In the genomic region with DNA sequence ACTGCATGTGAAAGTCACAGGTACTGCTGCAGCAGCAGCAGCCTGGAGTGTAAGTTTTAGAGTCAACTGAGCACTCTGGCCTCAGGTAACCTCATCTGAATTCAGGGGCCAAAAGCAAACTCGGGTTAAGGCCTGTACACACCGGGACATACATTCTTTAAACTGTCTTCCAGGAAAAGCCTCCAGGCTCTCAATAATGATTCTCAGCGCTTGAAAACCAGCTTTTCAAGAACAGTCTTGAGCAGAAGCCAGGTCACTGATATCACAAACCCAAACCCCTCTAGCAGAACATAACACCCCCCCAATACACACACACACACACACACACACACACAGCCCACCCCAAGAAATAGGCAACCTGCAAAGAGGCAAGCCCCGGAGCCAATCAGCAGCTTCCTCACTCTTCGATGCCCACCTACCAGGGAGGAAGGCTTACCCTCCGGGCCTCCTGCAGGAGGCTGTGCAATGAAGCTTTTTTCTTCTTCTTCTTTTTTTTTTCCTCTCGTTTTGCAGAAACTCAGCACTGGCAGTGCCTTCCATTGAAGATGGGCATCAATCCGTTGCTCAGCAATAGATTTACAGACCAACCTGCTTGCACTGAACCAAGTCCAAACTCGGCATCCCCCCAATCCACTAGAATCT, we compare ENCODE assay signal across 10 mouse cellular contexts. TPM values are rescaled to one million over a fixed set of nuclear protein-coding genes. Genes with fewer than 3 reads are reported as not detected.
DNase-seq lines count a peak whose midpoint lies in the region; ATAC-seq lines count a peak whose summit lies in the region.
"Had no signal": no experiment of that assay in that cellular context is flagged by ENCODE, and none has a peak within 500 bp of the region (broad histone marks: within the 10 kb centered on the region; RNA-seq: fewer than 3 reads in every experiment).

No protein-coding gene starts in this region.

- no peak for ATAC-seq in kidney, embryonic 15.5 days (replicated peaks; ENCODE audit: low FRiP score)
- no peak for ATAC-seq in neural tube, embryonic 13.5 days (ENCODE audit: low read depth)

- H3K27ac ChIP-seq in kidney, embryonic 15.5 days, result peak overlapping the region; percentile 87
- peak overlapping the region; percentile 94 for H3K27ac ChIP-seq in embryonic facial prominence, embryonic 10.5 days (replicated peaks)
- H3K27ac ChIP-seq in neural tube, embryonic 13.5 days (replicated peaks), result no peak overlapping the region

- 5% methylated on average over 9 of the region's 9 CpGs for WGBS in kidney, embryonic 15.5 days
- 3% methylated on average over 9 of the region's 9 CpGs for WGBS in embryonic facial prominence, embryonic 10.5 days
- 2% methylated on average over 9 of the region's 9 CpGs for WGBS in neural tube, embryonic 13.5 days

- no peaks in the 10 kb centered on the region for H3K36me3 ChIP-seq in kidney, embryonic 15.5 days
- peaks cover 2% of the 10 kb centered on the region for H3K36me3 ChIP-seq in embryonic facial prominence, embryonic 10.5 days (replicated peaks)
- H3K36me3 ChIP-seq in neural tube, embryonic 13.5 days, result no peaks in the 10 kb centered on the region
- H3K36me3 ChIP-seq: G1E had no signal

- DNase-seq in kidney, postnatal 25 days, result no peak
- DNase-seq in embryonic facial prominence, embryonic 10.5 days (ENCODE audit: low spot score), result peak; percentile 59
- peak; percentile 14 for DNase-seq in induced T-regulatory cell, adult 2 months (ENCODE audit: low read depth)
- DNase-seq in spleen, postnatal 36 days (ENCODE audit: low spot score in 2 of 2), result no peak
- no peak for DNase-seq in layer of hippocampus, postnatal 36 days
- no peak for DNase-seq in adrenal gland, postnatal 10 days
- DNase-seq: cerebellum, postnatal 14 days had no signal

- peaks cover 7% of the 10 kb centered on the region; the same call in 1 of the 2 replicates for H3K27me3 ChIP-seq in kidney, embryonic 15.5 days
- H3K27me3 ChIP-seq in embryonic facial prominence, embryonic 10.5 days (replicated peaks; ENCODE audit: low read depth, poor library complexity, severe bottlenecking), result peaks cover 31% of the 10 kb centered on the region; the same call in 1 of the 2 replicates
- H3K27me3 ChIP-seq in neural tube, embryonic 13.5 days, result peaks cover 10% of the 10 kb centered on the region

- H3K4me1 ChIP-seq in kidney, embryonic 15.5 days, result peaks cover 68% of the 10 kb centered on the region
- peaks cover 68% of the 10 kb centered on the region for H3K4me1 ChIP-seq in embryonic facial prominence, embryonic 10.5 days
- H3K4me1 ChIP-seq in neural tube, embryonic 13.5 days (replicated peaks), result peaks cover 75% of the 10 kb centered on the region

- peak overlapping the region; percentile 45; the same call in 1 of the 2 replicates for H3K9ac ChIP-seq in kidney, embryonic 15.5 days
- H3K9ac ChIP-seq in neural tube, embryonic 13.5 days, result 0 out of 2 replicates have a peak overlapping the region, but pooled peaks have one; percentile 22

- H3K9me3 ChIP-seq in kidney, embryonic 15.5 days (replicated peaks), result no peaks in the 10 kb centered on the region
- H3K9me3 ChIP-seq in embryonic facial prominence, embryonic 10.5 days, result no peaks in the 10 kb centered on the region
- H3K9me3 ChIP-seq in neural tube, embryonic 13.5 days, result no peaks in the 10 kb centered on the region
- H3K9me3 ChIP-seq: G1E had no signal

- peak overlapping the region; percentile 54 for H3K4me3 ChIP-seq in kidney, embryonic 15.5 days (replicated peaks)
- peak overlapping the region; percentile 79 for H3K4me3 ChIP-seq in embryonic facial prominence, embryonic 10.5 days
- peak overlapping the region; percentile 53 for H3K4me3 ChIP-seq in neural tube, embryonic 13.5 days

- peak overlapping the region; percentile 91 for H3K4me2 ChIP-seq in kidney, embryonic 15.5 days
- peak overlapping the region; percentile 77 for H3K4me2 ChIP-seq in neural tube, embryonic 13.5 days

RNA-seq across cellular contexts. Expression of a gene that starts 1.7 kb away (rescaled TPM):
- polyA plus RNA-seq in kidney, embryonic 15.5 days (2015; fragmentation: Nextera tagmentation; extraction: Ambion mirVana), result 16.0 and 17.1 TPM in 2 replicates
- polyA plus RNA-seq in embryonic facial prominence, embryonic 10.5 days (2016; fragmentation: Nextera tagmentation; extraction: Ambion mirVana), result 24.1 and 26.4 TPM in 2 replicates
- 3.1 and 3.6 TPM in 2 replicates for polyA plus RNA-seq in neural tube, embryonic 13.5 days (2015; fragmentation: Nextera tagmentation; extraction: Ambion mirVana)
- total RNA-seq in layer of hippocampus, postnatal 36 days (2021), result 1 to 10 TPM; 3.3 to 4.3 TPM
- total RNA-seq in adrenal gland, postnatal 10 days (2021), result under 1 TPM in 1 of 2 experiments, not detected in 1; 0.30 TPM

RNA-seq across cellular contexts. Expression of a gene that starts 19.8 kb away (rescaled TPM):
- 0.30 and 0.48 TPM in 2 replicates for polyA plus RNA-seq in kidney, embryonic 15.5 days (2015; fragmentation: Nextera tagmentation; extraction: Ambion mirVana)
- 0.42 and 0.58 TPM in 2 replicates for polyA plus RNA-seq in embryonic facial prominence, embryonic 10.5 days (2016; fragmentation: Nextera tagmentation; extraction: Ambion mirVana)
- not detected in 2 replicates for polyA plus RNA-seq in neural tube, embryonic 13.5 days (2015; fragmentation: Nextera tagmentation; extraction: Ambion mirVana)
- 1 to 10 TPM; 1.4 to 1.6 TPM for total RNA-seq in layer of hippocampus, postnatal 36 days (2021)
- total RNA-seq in adrenal gland, postnatal 10 days (2021), result not detected
- polyA plus RNA-seq: G1E had no signal

RNA-seq across cellular contexts. Expression of a gene that starts 28.3 kb away (rescaled TPM):
- not detected in 2 replicates for polyA plus RNA-seq in kidney, embryonic 15.5 days (2015; fragmentation: Nextera tagmentation; extraction: Ambion mirVana)
- polyA plus RNA-seq in embryonic facial prominence, embryonic 10.5 days (2016; fragmentation: Nextera tagmentation; extraction: Ambion mirVana), result not detected in 2 replicates
- 0.29 TPM in 2 replicates for polyA plus RNA-seq in neural tube, embryonic 13.5 days (2015; fragmentation: Nextera tagmentation; extraction: Ambion mirVana)
- 1 to 10 TPM; 5.1 to 6.0 TPM for total RNA-seq in layer of hippocampus, postnatal 36 days (2021)
- total RNA-seq in adrenal gland, postnatal 10 days (2021), result not detected
- total RNA-seq: G1E had no signal
- polyA plus RNA-seq: G1E had no signal

Comparison
In these comparisons a context has a peak if more than half of its experiments do, and no peak if none do; other contexts are left out.
1. DNase-seq: peak in embryonic facial prominence, embryonic 10.5 days (single experiment) and induced T-regulatory cell, adult 2 months (single experiment); none in kidney, postnatal 25 days (0 of 2), spleen, postnatal 36 days (0 of 2), layer of hippocampus, postnatal 36 days (0 of 2) and adrenal gland, postnatal 10 days (single experiment).
2. Peak in every context shown above with its lines, with median percentiles within 50 percentile points of each other: H3K4me3 ChIP-seq.